Mouse (Mus musculus): ENCODE measurements around the gene Pgk1. TPM values are rescaled to one million over a fixed set of nuclear protein-coding genes. Genes with fewer than 3 reads are reported as not detected.
A peak's percentile ranks its signal among the peaks of the same experiment; 100 is the strongest.

Gene Pgk1
- polyA plus RNA-seq (2012; rRNA removed), result 11.9 and 13.5 TPM in 2 replicates

GRCm38 (mm10) chrX:106186713-106187649 lies at the start of gene Pgk1:
Gene Pgk1 (plus strand): TSS chrX:106187100.
- H3K36me3 ChIP-seq (ENCODE audit: control insufficient read depth, insufficient read depth, low read length), result no peaks in the 10 kb centered on the region
- no peak; the same call in 1 of the 2 replicates for TF ChIP-seq POLR2A (IDR thresholded peaks at IDR 0.05; ENCODE audit: control insufficient read depth, low read depth, low read length)
- peak within 1 kb of the TSS; percentile 79 for H3K27ac ChIP-seq (ENCODE audit: control insufficient read depth, insufficient read depth, low read depth, low read length)
- H3K27me3 ChIP-seq (ENCODE audit: control insufficient read depth, insufficient read depth, low read length), result no peaks in the 10 kb centered on the region
- peak within 1 kb of the TSS; percentile 87 for H3K4me3 ChIP-seq (ENCODE audit: control insufficient read depth, low read depth, low read length)
- H3K4me1 ChIP-seq (ENCODE audit: control insufficient read depth, insufficient read depth, low read length), result peaks cover 3% of the 10 kb centered on the region

GRCm38 (mm10) chrX:106139309-106140070 lies 47.4 kb upstream of the Pgk1 start:
- no peak overlapping the region for H3K4me3 ChIP-seq (ENCODE audit: control insufficient read depth, low read depth, low read length)
- no peaks in the 10 kb centered on the region for H3K27me3 ChIP-seq (ENCODE audit: control insufficient read depth, insufficient read depth, low read length)
- H3K27ac ChIP-seq (ENCODE audit: control insufficient read depth, insufficient read depth, low read depth, low read length), result no peak overlapping the region
- H3K4me1 ChIP-seq (ENCODE audit: control insufficient read depth, insufficient read depth, low read length), result no peaks in the 10 kb centered on the region
- TF ChIP-seq CTCF (IDR thresholded peaks at IDR 0.05; ENCODE audit: control insufficient read depth, insufficient read depth, insufficient replicate concordance, low read depth, low read length), result no peak
- no peak for TF ChIP-seq POLR2A (IDR thresholded peaks at IDR 0.05; ENCODE audit: control insufficient read depth, low read depth, low read length)
- H3K36me3 ChIP-seq (ENCODE audit: control insufficient read depth, insufficient read depth, low read length), result no peaks in the 10 kb centered on the region

GRCm38 (mm10) chrX:106142936-106143335 lies 44.0 kb upstream of the Pgk1 start, which contains the start of gene Tlr13:
Gene Tlr13 (plus strand): TSS chrX:106143204.
- Histone ChIP-seq H3K36me3 (ENCODE audit: control insufficient read depth, insufficient read depth, low read length) (no peaks in the 10 kb centered on the region), H3K4me1 (ENCODE audit: control insufficient read depth, insufficient read depth, low read length) (no peaks in the 10 kb centered on the region), H3K27me3 (ENCODE audit: control insufficient read depth, insufficient read depth, low read length) (no peaks in the 10 kb centered on the region), H3K27ac (ENCODE audit: control insufficient read depth, insufficient read depth, low read depth, low read length) (no peak within 1 kb of the TSS), H3K4me3 (ENCODE audit: control insufficient read depth, low read depth, low read length) (no peak within 1 kb of the TSS)
- TF ChIP-seq POLR2A (IDR thresholded peaks at IDR 0.05; ENCODE audit: control insufficient read depth, low read depth, low read length) (no peak), CTCF (IDR thresholded peaks at IDR 0.05; ENCODE audit: control insufficient read depth, insufficient read depth, insufficient replicate concordance, low read depth, low read length) (no peak)

DNA sequence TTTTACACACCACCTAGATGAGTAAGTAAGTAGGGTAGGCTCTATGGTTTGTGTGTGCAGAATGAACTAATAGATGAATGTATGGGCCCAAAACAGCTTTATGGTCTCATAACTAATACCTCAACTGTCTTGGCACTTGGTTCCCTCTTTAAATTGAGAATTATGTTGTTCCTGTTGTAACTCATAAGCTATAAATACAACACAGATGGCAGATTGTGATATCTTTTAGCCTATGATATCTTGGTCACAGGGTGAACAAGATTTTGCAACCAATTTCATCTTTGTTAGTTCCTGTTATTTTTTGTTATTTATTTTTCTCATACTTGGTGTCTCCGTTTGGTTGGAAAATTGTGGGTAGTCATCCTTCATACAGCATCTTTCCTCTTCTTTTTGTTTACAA lies 38.7 kb upstream of the Pgk1 start:
- no peak overlapping the region for H3K27ac ChIP-seq (ENCODE audit: control insufficient read depth, insufficient read depth, low read depth, low read length)
- H3K4me3 ChIP-seq (ENCODE audit: control insufficient read depth, low read depth, low read length), result no peak overlapping the region
- H3K27me3 ChIP-seq (ENCODE audit: control insufficient read depth, insufficient read depth, low read length), result no peaks in the 10 kb centered on the region
- H3K4me1 ChIP-seq (ENCODE audit: control insufficient read depth, insufficient read depth, low read length), result no peaks in the 10 kb centered on the region
- TF ChIP-seq POLR2A (IDR thresholded peaks at IDR 0.05; ENCODE audit: control insufficient read depth, low read depth, low read length) (no peak), CTCF (IDR thresholded peaks at IDR 0.05; ENCODE audit: control insufficient read depth, insufficient read depth, insufficient replicate concordance, low read depth, low read length) (no peak)
- no peaks in the 10 kb centered on the region for H3K36me3 ChIP-seq (ENCODE audit: control insufficient read depth, insufficient read depth, low read length)

- Histone ChIP-seq H3K27me3 (ENCODE audit: control insufficient read depth, insufficient read depth, low read length) (no peaks in the 10 kb centered on the region), H3K4me1 (ENCODE audit: control insufficient read depth, insufficient read depth, low read length) (no peaks in the 10 kb centered on the region), H3K4me3 (ENCODE audit: control insufficient read depth, low read depth, low read length) (no peak overlapping the region), H3K27ac (ENCODE audit: control insufficient read depth, insufficient read depth, low read depth, low read length) (no peak overlapping the region), H3K36me3 (ENCODE audit: control insufficient read depth, insufficient read depth, low read length) (no peaks in the 10 kb centered on the region)
- TF ChIP-seq CTCF (IDR thresholded peaks at IDR 0.05; ENCODE audit: control insufficient read depth, insufficient read depth, insufficient replicate concordance, low read depth, low read length), result no peak
- no peak for TF ChIP-seq POLR2A (IDR thresholded peaks at IDR 0.05; ENCODE audit: control insufficient read depth, low read depth, low read length)
Measured at GRCm38 (mm10) chrX:106149460-106149859, 37.4 kb upstream of the Pgk1 start.

DNA sequence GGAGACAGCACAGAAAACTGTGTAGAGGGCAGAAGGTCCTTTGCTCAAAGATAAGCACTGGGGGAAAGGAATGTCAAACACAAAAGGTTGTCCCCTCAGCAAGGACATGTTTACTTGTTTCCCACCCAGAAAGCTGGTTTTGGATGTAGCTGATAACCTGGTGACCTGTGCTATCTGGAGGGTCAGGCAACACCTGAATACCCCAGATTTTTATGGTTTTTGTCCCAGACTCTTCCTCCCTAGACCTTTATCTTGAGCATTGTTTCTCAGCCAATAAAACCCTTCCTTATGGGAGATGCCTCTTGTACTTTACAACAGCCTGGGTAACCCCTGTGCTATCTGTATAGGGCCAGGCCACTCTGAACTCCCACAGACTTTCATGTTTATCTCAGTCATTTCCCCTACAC lies 32.7 kb upstream of the Pgk1 start:
- no peaks in the 10 kb centered on the region for H3K4me1 ChIP-seq (ENCODE audit: control insufficient read depth, insufficient read depth, low read length)
- H3K27ac ChIP-seq (ENCODE audit: control insufficient read depth, insufficient read depth, low read depth, low read length), result no peak overlapping the region
- H3K4me3 ChIP-seq (ENCODE audit: control insufficient read depth, low read depth, low read length), result no peak overlapping the region
- H3K27me3 ChIP-seq (ENCODE audit: control insufficient read depth, insufficient read depth, low read length), result no peaks in the 10 kb centered on the region
- no peaks in the 10 kb centered on the region for H3K36me3 ChIP-seq (ENCODE audit: control insufficient read depth, insufficient read depth, low read length)
- no peak for TF ChIP-seq CTCF (IDR thresholded peaks at IDR 0.05; ENCODE audit: control insufficient read depth, insufficient read depth, insufficient replicate concordance, low read depth, low read length)

DNA sequence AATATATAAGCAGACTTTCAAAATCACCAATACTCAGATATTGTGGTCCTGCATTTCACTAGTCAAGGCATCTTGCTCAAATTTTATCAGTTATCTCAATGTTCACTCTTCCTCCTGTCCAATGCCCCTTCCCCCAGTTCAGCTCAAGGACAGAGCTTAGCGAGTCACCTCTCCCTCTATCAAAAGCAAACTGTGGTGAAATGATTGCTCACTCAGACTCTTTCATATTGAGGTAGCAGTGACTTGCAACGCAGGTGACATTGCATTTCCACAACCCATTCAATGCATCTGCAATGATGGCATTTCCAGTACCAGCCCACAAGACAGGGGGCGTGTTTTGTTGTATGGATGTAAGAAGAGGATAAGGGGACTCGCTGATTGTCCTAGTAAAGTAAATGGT lies 31.0 kb upstream of the Pgk1 start:
- Histone ChIP-seq H3K27me3 (ENCODE audit: control insufficient read depth, insufficient read depth, low read length) (no peaks in the 10 kb centered on the region), H3K36me3 (ENCODE audit: control insufficient read depth, insufficient read depth, low read length) (no peaks in the 10 kb centered on the region), H3K27ac (ENCODE audit: control insufficient read depth, insufficient read depth, low read depth, low read length) (no peak overlapping the region), H3K4me3 (ENCODE audit: control insufficient read depth, low read depth, low read length) (no peak overlapping the region), H3K4me1 (ENCODE audit: control insufficient read depth, insufficient read depth, low read length) (no peaks in the 10 kb centered on the region)
- TF ChIP-seq CTCF (IDR thresholded peaks at IDR 0.05; ENCODE audit: control insufficient read depth, insufficient read depth, insufficient replicate concordance, low read depth, low read length), result no peak
- TF ChIP-seq POLR2A (IDR thresholded peaks at IDR 0.05; ENCODE audit: control insufficient read depth, low read depth, low read length), result no peak
